Comparison of ENCODE assay signal across 24 mouse cellular contexts in the genomic region with DNA sequence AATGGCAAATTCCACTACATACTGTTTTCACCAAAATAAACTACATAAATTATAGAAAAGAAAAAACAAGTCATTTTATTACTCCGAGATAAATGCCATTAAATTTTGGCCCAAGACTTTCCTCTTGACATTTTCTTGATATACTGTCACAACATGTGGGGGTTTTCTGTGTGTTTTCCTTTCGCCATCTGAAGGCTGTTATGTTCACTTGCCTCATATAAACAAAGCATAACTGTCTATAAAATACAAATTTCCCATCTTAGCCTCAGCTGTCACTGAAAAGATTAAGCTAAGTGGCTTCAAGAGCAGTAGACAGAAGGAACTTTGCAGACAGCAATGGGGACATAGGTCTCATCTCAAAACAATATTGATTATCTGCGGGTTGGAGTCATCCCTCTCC.
"Had no signal": no experiment of that assay in that cellular context is flagged by ENCODE, and none has a peak within 500 bp of the region (broad histone marks: within the 10 kb centered on the region; RNA-seq: fewer than 3 reads in every experiment).

No protein-coding gene starts in this region.

- H3K9ac ChIP-seq: forebrain, postnatal 0 days; heart, embryonic 13.5 days; heart, embryonic 15.5 days; hindbrain, embryonic 13.5 days; hindbrain, embryonic 15.5 days; kidney, embryonic 15.5 days; limb, embryonic 12.5 days had no signal

- H3K27me3 ChIP-seq: heart, embryonic 13.5 days; heart, embryonic 15.5 days; hindbrain, embryonic 13.5 days; hindbrain, embryonic 15.5 days; kidney, embryonic 15.5 days; limb, embryonic 12.5 days had no signal

- ATAC-seq: forebrain, postnatal 0 days; hindbrain, postnatal 0 days; intestine, embryonic 16.5 days had no signal

- H3K4me1 ChIP-seq: heart, embryonic 13.5 days; limb, embryonic 12.5 days had no signal

- H3K4me3 ChIP-seq: heart, adult 2 months; heart, embryonic 13.5 days; heart, embryonic 15.5 days; hindbrain, embryonic 13.5 days; hindbrain, embryonic 15.5 days; kidney, embryonic 15.5 days; limb, embryonic 10.5 days; limb, embryonic 12.5 days had no signal

- H3K27ac ChIP-seq: heart, adult 2 months; heart, embryonic 13.5 days; heart, embryonic 15.5 days; hindbrain, embryonic 13.5 days; hindbrain, embryonic 15.5 days; hindbrain, postnatal 0 days; kidney, embryonic 15.5 days; limb, embryonic 10.5 days; limb, embryonic 12.5 days had no signal

- DNase-seq: forebrain, postnatal 0 days; gastrocnemius, postnatal 14 days; gastrocnemius, postnatal 36 days; heart, adult 2 months; heart, postnatal 14 days; heart, postnatal 36 days; kidney, adult 11 months; kidney, adult 2 months; kidney, adult 9 months; kidney, postnatal 10 days; kidney, postnatal 36 days; layer of hippocampus, adult 9-11 months; layer of hippocampus, postnatal 36 days; liver had no signal

- H3K9me3 ChIP-seq: heart, embryonic 13.5 days; heart, embryonic 15.5 days; hindbrain, embryonic 13.5 days; hindbrain, embryonic 15.5 days; kidney, embryonic 15.5 days; limb, embryonic 10.5 days; limb, embryonic 12.5 days had no signal

- H3K4me2 ChIP-seq: heart, embryonic 11.5 days; heart, embryonic 13.5 days; heart, embryonic 15.5 days; hindbrain, embryonic 13.5 days; hindbrain, embryonic 15.5 days; kidney, embryonic 15.5 days; limb, embryonic 12.5 days had no signal
